Mouse (Mus musculus): ENCODE data around the gene Pde7b.
"Not testable (repeated sequence)": the region's sequence is repeated elsewhere in the genome, so short reads cannot be mapped to it uniquely, and the experiment has no call there.

The Pde7b gene

GRCm38 (mm10) chr10:20548833-20549710 lies 175.8 kb downstream of the Pde7b start:
- DNase-seq (ENCODE audit: low read depth, low spot score): no peak

- no peak for DNase-seq (ENCODE audit: low read depth, low spot score)
These were observed 176.8 kb downstream of the Pde7b start for GRCm38 (mm10) chr10:20547951-20548551.

GRCm38 (mm10) chr10:20543121-20543520 lies 181.8 kb downstream of the Pde7b start:
- no peak for DNase-seq (ENCODE audit: low read depth, low spot score)

GRCm38 (mm10) chr10:20533811-20534210 lies 191.1 kb downstream of the Pde7b start:
- no peak for DNase-seq (ENCODE audit: low read depth, low spot score)

- no peak for DNase-seq (ENCODE audit: low read depth, low spot score)
These were observed 193.0 kb downstream of the Pde7b start for GRCm38 (mm10) chr10:20531921-20532320.

GRCm38 (mm10) chr10:20528544-20529411 lies 196.1 kb downstream of the Pde7b start:
- no peak for DNase-seq (ENCODE audit: low read depth, low spot score)

GRCm38 (mm10) chr10:20527737-20528136 lies 197.1 kb downstream of the Pde7b start:
- no peak for DNase-seq (ENCODE audit: low read depth, low spot score)

GRCm38 (mm10) chr10:20518529-20518889 lies 206.4 kb downstream of the Pde7b start:
- DNase-seq (ENCODE audit: low read depth, low spot score): no peak

- DNase-seq (ENCODE audit: low read depth, low spot score): not testable (repeated sequence)
These were observed 206.9 kb downstream of the Pde7b start for GRCm38 (mm10) chr10:20517756-20518528.

GRCm38 (mm10) chr10:20513891-20514290 lies 211.0 kb downstream of the Pde7b start:
- no peak for DNase-seq (ENCODE audit: low read depth, low spot score)

GRCm38 (mm10) chr10:20513461-20513860 lies 211.4 kb downstream of the Pde7b start:
- no peak for DNase-seq (ENCODE audit: low read depth, low spot score)

- DNase-seq (ENCODE audit: low read depth, low spot score): no peak
These were observed 215.1 kb downstream of the Pde7b start for GRCm38 (mm10) chr10:20509819-20510218.

- DNase-seq (ENCODE audit: low read depth, low spot score): no peak
These were observed 216.4 kb downstream of the Pde7b start for GRCm38 (mm10) chr10:20508497-20508896.

GRCm38 (mm10) chr10:20507732-20508412 lies 217.0 kb downstream of the Pde7b start:
- DNase-seq (ENCODE audit: low read depth, low spot score): no peak

- no peak for DNase-seq (ENCODE audit: low read depth, low spot score)
These were observed 217.8 kb downstream of the Pde7b start for GRCm38 (mm10) chr10:20507069-20507468.

- DNase-seq (ENCODE audit: low read depth, low spot score): no peak
These were observed 219.4 kb downstream of the Pde7b start for GRCm38 (mm10) chr10:20505454-20505853.

GRCm38 (mm10) chr10:20504800-20505199 lies 220.1 kb downstream of the Pde7b start:
- DNase-seq (ENCODE audit: low read depth, low spot score): no peak

- DNase-seq (ENCODE audit: low read depth, low spot score): no peak
These were observed 221.4 kb downstream of the Pde7b start for GRCm38 (mm10) chr10:20503265-20504025.

GRCm38 (mm10) chr10:20501221-20501620 lies 223.7 kb downstream of the Pde7b start:
- no peak for DNase-seq (ENCODE audit: low read depth, low spot score)

GRCm38 (mm10) chr10:20495051-20495450 lies 229.8 kb downstream of the Pde7b start:
- DNase-seq (ENCODE audit: low read depth, low spot score): no peak
